Mouse (Mus musculus): ENCODE results near the gene Myf5. TPM values are rescaled to one million over a fixed set of nuclear protein-coding genes. Genes with fewer than 3 reads are reported as not detected.

Myf5 gene
- polyA plus RNA-seq (2015; fragmentation: Nextera tagmentation; extraction: Ambion mirVana): 0.47 and 2.8 TPM in 2 replicates

- no peak for ATAC-seq (ENCODE audit: low read depth)
- Histone ChIP-seq H3K9ac (no peak within 1 kb of the TSS), H3K27me3 (no peaks in the 10 kb centered on the region), H3K36me3 (no peaks in the 10 kb centered on the region), H3K27ac (replicated peaks) (no peak within 1 kb of the TSS), H3K4me2 (no peak within 1 kb of the TSS), H3K9me3 (no peaks in the 10 kb centered on the region), H3K4me1 (replicated peaks) (no peaks in the 10 kb centered on the region; the same call in 1 of the 2 replicates), H3K4me3 (no peak within 1 kb of the TSS)
- 40% methylated on average over 8 of the region's 8 CpGs for WGBS
Observed at GRCm38 (mm10) chr10:107485870-107486269, at the start of gene Myf5. Myf5 (minus strand) TSS chr10:107486134.

GRCm38 (mm10) chr10:107528758-107529157 lies 42.8 kb upstream of the Myf5 start:
- no peak for ATAC-seq (ENCODE audit: low read depth)
- no peaks in the 10 kb centered on the region for H3K4me1 ChIP-seq (replicated peaks)
- H3K9ac ChIP-seq: no peak overlapping the region
- WGBS: 76% methylated on average over 1 of the region's 1 CpGs
- no peaks in the 10 kb centered on the region for H3K36me3 ChIP-seq
- no peaks in the 10 kb centered on the region for H3K27me3 ChIP-seq
- no peaks in the 10 kb centered on the region for H3K9me3 ChIP-seq
- no peak overlapping the region for H3K4me3 ChIP-seq
- H3K4me2 ChIP-seq: no peak overlapping the region
- no peak overlapping the region for H3K27ac ChIP-seq (replicated peaks)

- no peak for ATAC-seq (ENCODE audit: low read depth)
- 86% methylated on average over 5 of the region's 5 CpGs for WGBS
Observed at GRCm38 (mm10) chr10:107519216-107519615, 33.3 kb upstream of the Myf5 start.

GRCm38 (mm10) chr10:107516641-107517040 lies 30.7 kb upstream of the Myf5 start:
- no peak overlapping the region for H3K4me3 ChIP-seq
- no peaks in the 10 kb centered on the region for H3K4me1 ChIP-seq (replicated peaks)
- no peaks in the 10 kb centered on the region for H3K9me3 ChIP-seq
- no peaks in the 10 kb centered on the region for H3K27me3 ChIP-seq
- H3K4me2 ChIP-seq: no peak overlapping the region
- no peak overlapping the region for H3K9ac ChIP-seq
- no peaks in the 10 kb centered on the region for H3K36me3 ChIP-seq
- 71% methylated on average over 7 of the region's 7 CpGs for WGBS
- no peak for ATAC-seq (ENCODE audit: low read depth)
- no peak overlapping the region for H3K27ac ChIP-seq (replicated peaks)

More at GRCm38 (mm10) chr10:107519216-107519615, 33.3 kb upstream of the Myf5 start:
- H3K27me3 ChIP-seq: no peaks in the 10 kb centered on the region
- no peaks in the 10 kb centered on the region for H3K4me1 ChIP-seq (replicated peaks)
- H3K9ac ChIP-seq: no peak overlapping the region
- no peak overlapping the region for H3K4me2 ChIP-seq
- H3K36me3 ChIP-seq: no peaks in the 10 kb centered on the region
- no peaks in the 10 kb centered on the region for H3K9me3 ChIP-seq
- H3K27ac ChIP-seq (replicated peaks): no peak overlapping the region
- no peak overlapping the region for H3K4me3 ChIP-seq

DNA sequence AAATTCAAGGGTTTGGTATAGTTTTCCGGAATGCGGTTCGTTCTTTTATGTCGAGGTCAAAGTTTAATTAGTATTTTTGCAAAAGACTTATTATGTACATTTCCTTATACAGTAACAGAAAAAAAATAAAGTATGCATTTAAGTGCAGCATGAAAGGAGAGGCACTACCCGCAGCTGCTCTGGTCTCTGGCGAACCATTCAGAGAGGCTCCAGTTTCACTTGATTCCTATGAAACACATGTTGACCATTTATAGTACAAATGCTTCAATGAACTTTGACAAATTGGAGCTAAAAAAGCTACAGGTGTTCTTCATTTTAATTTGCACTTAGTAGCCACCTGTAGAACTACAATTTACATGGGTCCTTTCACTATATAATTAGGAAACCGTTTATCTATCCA lies 28.8 kb upstream of the Myf5 start:
- ATAC-seq (ENCODE audit: low read depth): no peak
- no peak overlapping the region for H3K27ac ChIP-seq (replicated peaks)
- H3K4me2 ChIP-seq: no peak overlapping the region
- H3K9ac ChIP-seq: no peak overlapping the region
- WGBS: 80% methylated on average over 7 of the region's 7 CpGs
- no peak overlapping the region for H3K4me3 ChIP-seq
- no peaks in the 10 kb centered on the region for H3K27me3 ChIP-seq
- H3K36me3 ChIP-seq: no peaks in the 10 kb centered on the region
- H3K4me1 ChIP-seq (replicated peaks): no peaks in the 10 kb centered on the region
- no peaks in the 10 kb centered on the region for H3K9me3 ChIP-seq

DNA sequence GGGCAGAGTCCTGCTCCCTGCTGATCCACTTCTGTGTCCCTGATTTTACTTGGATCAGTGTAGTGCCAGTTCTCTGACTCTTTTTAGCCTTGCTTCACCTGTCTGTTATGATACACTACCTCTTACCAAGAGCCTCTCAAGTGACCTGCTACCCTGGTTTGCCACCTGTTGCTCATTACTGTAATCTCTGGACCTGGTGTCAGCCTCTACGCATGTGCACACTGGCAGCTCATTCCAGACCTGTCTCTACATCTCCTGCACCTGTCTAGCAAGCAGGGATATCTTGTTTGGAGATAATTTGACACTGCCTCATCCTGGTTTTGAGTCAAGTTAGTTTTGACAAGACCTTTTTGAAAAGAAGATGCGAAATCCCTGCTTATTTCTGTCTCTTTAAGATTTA lies 20.5 kb upstream of the Myf5 start:
- ATAC-seq (ENCODE audit: low read depth): no peak
- no peaks in the 10 kb centered on the region for H3K4me1 ChIP-seq (replicated peaks)
- 88% methylated on average over 2 of the region's 2 CpGs for WGBS

DNA sequence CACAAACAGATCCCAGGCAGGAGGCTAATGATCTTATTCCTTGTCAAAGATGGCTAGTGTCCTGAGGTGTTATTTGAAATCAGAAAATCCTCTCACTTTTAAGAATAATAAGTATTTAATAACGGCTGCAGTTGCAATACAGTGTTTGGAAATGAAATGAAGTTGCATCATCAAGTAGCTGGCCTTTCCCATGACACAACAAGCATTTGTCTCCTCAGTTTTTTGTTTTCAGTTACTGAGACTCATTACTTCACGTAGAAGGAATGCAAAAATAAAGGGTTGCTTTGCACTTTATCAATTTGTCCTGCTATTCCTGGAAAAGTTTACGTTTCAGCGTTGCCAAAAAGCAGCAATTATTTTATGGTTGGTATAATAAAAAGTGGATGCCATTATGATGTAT lies 17.5 kb upstream of the Myf5 start:
- Histone ChIP-seq H3K9me3 (no peaks in the 10 kb centered on the region), H3K4me2 (no peak overlapping the region), H3K9ac (no peak overlapping the region), H3K36me3 (no peaks in the 10 kb centered on the region), H3K4me1 (replicated peaks) (no peaks in the 10 kb centered on the region), H3K27ac (replicated peaks) (no peak overlapping the region), H3K27me3 (no peaks in the 10 kb centered on the region), H3K4me3 (no peak overlapping the region)
- 82% methylated on average over 4 of the region's 4 CpGs for WGBS
- no peak for ATAC-seq (ENCODE audit: low read depth)

More for the DNA sequence above, 20.5 kb upstream of the Myf5 start:
- Histone ChIP-seq H3K27ac (replicated peaks) (no peak overlapping the region), H3K4me3 (no peak overlapping the region), H3K4me2 (no peak overlapping the region), H3K9me3 (no peaks in the 10 kb centered on the region), H3K9ac (no peak overlapping the region), H3K27me3 (no peaks in the 10 kb centered on the region), H3K36me3 (no peaks in the 10 kb centered on the region)

- Histone ChIP-seq H3K36me3 (no peaks in the 10 kb centered on the region), H3K27me3 (no peaks in the 10 kb centered on the region), H3K4me1 (replicated peaks) (no peaks in the 10 kb centered on the region), H3K9ac (no peak overlapping the region), H3K4me2 (no peak overlapping the region), H3K27ac (replicated peaks) (no peak overlapping the region), H3K4me3 (no peak overlapping the region), H3K9me3 (no peaks in the 10 kb centered on the region)
- no peak for ATAC-seq (ENCODE audit: low read depth)
- 91% methylated on average over 7 of the region's 7 CpGs for WGBS
Observed at GRCm38 (mm10) chr10:107502193-107502592, 16.3 kb upstream of the Myf5 start.

- WGBS: 89% methylated on average over 7 of the region's 7 CpGs
- ATAC-seq (ENCODE audit: low read depth): no peak
- H3K36me3 ChIP-seq: no peaks in the 10 kb centered on the region
- H3K4me2 ChIP-seq: no peak overlapping the region
- H3K27ac ChIP-seq (replicated peaks): no peak overlapping the region
- no peaks in the 10 kb centered on the region for H3K4me1 ChIP-seq (replicated peaks)
- H3K9ac ChIP-seq: no peak overlapping the region
- H3K4me3 ChIP-seq: no peak overlapping the region
- H3K27me3 ChIP-seq: no peaks in the 10 kb centered on the region
- no peaks in the 10 kb centered on the region for H3K9me3 ChIP-seq
Observed at GRCm38 (mm10) chr10:107499656-107500055, 13.7 kb upstream of the Myf5 start.

GRCm38 (mm10) chr10:107496402-107496801 lies 10.5 kb upstream of the Myf5 start:
- H3K9ac ChIP-seq: no peak overlapping the region
- ATAC-seq (ENCODE audit: low read depth): no peak
- H3K4me3 ChIP-seq: no peak overlapping the region
- no peak overlapping the region for H3K27ac ChIP-seq (replicated peaks)
- H3K4me1 ChIP-seq (replicated peaks): peaks cover 7% of the 10 kb centered on the region; the same call in 1 of the 2 replicates
- H3K4me2 ChIP-seq: no peak overlapping the region
- H3K27me3 ChIP-seq: no peaks in the 10 kb centered on the region
- WGBS: 95% methylated on average over 1 of the region's 1 CpGs
- no peaks in the 10 kb centered on the region for H3K36me3 ChIP-seq
- no peaks in the 10 kb centered on the region for H3K9me3 ChIP-seq

- ATAC-seq (ENCODE audit: low read depth): no peak
- Histone ChIP-seq H3K9ac (no peak within 1 kb of the TSS), H3K27ac (replicated peaks) (no peak within 1 kb of the TSS), H3K4me1 (replicated peaks) (peaks cover 7% of the 10 kb centered on the region; the same call in 1 of the 2 replicates), H3K4me2 (peak within 1 kb of the TSS; percentile 46), H3K4me3 (0 out of 2 replicates have a peak within 1 kb of the TSS, but pooled peaks have one; percentile 20), H3K9me3 (no peaks in the 10 kb centered on the region), H3K36me3 (no peaks in the 10 kb centered on the region), H3K27me3 (no peaks in the 10 kb centered on the region)
- 91% methylated on average over 6 of the region's 6 CpGs for WGBS
Observed at GRCm38 (mm10) chr10:107494568-107494967, 8.6 kb upstream of the Myf5 start, which contains the start of gene Myf6. Myf6 (minus strand) TSS chr10:107494737.

GRCm38 (mm10) chr10:107493580-107494474 lies 7.9 kb upstream of the Myf5 start:
- H3K9ac ChIP-seq: 0 out of 2 replicates have a peak overlapping the region, but pooled peaks have one; percentile 27
- no peaks in the 10 kb centered on the region for H3K36me3 ChIP-seq
- peak overlapping the region; percentile 46 for H3K4me2 ChIP-seq
- peaks cover 7% of the 10 kb centered on the region; the same call in 1 of the 2 replicates for H3K4me1 ChIP-seq (replicated peaks)
- 57% methylated on average over 19 of the region's 20 CpGs for WGBS
- peak overlapping the region; percentile 20; the same call in 1 of the 2 replicates for H3K4me3 ChIP-seq
- peak; percentile 36; the same call in 1 of the 2 replicates for ATAC-seq (ENCODE audit: low read depth)
- H3K9me3 ChIP-seq: no peaks in the 10 kb centered on the region
- no peaks in the 10 kb centered on the region for H3K27me3 ChIP-seq
- H3K27ac ChIP-seq (replicated peaks): no peak overlapping the region

Data from neural tube, embryonic 13.5 days (tissue).